Mouse (Mus musculus) lung, postnatal 4 days (tissue): ENCODE data around the gene Smg9.

Experiments
- DNase-seq, 2 experiments: peaks; one replicate each; pipeline ENCODE4 v3.0.0; 2021

Smg9 gene

DNA sequence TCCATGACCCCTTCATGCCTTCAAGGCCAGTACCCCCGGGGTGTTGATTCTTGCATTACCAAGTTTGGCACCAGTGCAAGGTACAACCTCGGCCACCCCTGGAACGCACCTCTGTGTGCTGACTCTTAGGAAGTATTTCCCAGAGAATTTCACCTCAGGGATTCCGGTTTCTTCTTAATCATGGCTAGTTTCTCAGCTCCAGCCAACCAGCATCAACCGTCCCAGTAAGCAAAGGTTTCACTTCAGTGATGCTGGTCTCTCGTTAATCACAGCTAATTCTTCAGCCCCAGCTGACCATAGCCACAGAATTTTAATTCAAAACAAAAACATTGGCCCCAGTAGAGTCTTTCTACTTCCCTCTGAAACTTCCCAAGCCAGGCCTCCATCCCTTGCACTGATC, 10.7 kb downstream of the Smg9 start:
- DNase-seq: no peak

DNA sequence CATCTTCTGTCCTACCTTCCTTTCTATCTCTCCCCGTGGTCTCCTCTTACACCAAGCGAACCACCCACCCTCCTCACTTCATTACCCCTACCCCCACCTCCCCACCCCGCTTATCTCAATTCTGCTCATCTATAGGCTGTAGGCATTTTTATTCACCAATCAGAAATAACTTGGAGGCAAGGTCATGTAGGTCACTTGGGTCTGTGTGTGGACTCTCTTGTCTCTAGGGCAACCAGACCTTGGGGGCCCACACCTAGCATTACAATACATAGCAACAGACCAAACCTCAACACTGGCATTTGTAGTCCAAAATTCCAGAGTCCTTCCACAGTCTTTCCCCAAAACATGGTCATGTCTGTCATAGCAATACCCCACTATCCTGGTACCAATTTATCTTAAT, 11.4 kb downstream of the Smg9 start:
- DNase-seq: no peak

DNA sequence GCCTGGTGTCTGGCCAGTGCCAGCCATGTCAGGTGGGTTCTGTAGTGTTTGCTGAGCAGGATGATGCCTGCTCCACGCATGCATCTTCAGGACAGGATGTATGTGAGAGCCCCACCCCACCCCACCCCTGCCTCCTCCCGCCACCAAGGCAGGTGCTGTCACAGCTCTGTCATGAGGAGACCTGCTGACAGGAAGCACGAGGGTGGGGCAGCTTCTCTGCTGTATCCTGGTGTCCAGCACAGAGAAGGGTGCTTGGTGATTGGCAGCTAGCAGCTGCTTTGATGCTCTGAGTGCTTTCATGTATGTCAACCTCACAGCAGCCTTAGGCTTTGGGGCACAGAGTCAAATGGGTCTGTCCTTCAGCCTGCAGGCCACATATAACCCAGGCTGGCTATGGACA, 14.2 kb downstream of the Smg9 start:
- no peak for DNase-seq

GRCm38 (mm10) chr7:24415261-24415660, 15.8 kb downstream of the Smg9 start:
- no peak for DNase-seq

- DNase-seq: no peak
These were observed 20.2 kb downstream of the Smg9 start for GRCm38 (mm10) chr7:24419579-24419978.

GRCm38 (mm10) chr7:24421648-24422047, 22.2 kb downstream of the Smg9 start:
- DNase-seq: no peak

GRCm38 (mm10) chr7:24422251-24422650, 22.8 kb downstream of the Smg9 start:
- DNase-seq: no peak

- DNase-seq: no peak
These were observed 23.8 kb downstream of the Smg9 start for GRCm38 (mm10) chr7:24423107-24423763.

GRCm38 (mm10) chr7:24423956-24424732, 24.7 kb downstream of the Smg9 start:
- DNase-seq: peak in 1 of 2 experiments; percentile 49

DNA sequence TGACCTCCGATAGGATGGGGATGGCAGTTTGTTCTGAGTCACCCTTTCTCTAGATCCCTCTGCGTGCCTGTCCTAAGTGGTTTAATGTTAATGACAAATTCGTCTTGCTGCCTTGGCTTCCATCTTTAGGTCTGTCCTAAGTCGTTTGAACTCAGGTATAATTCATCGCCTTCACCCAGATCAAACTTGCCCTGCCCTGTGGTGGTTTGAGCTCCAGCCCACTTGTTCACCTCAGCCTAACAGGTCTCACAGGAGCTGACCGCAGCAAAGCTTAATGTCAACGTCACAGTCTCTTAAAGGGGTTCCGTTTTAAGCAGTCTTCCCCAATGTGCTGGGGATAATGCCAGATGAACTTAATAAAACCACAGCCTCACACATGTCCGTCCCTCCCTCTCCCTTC, 26.5 kb downstream of the Smg9 start:
- no peak for DNase-seq

DNA sequence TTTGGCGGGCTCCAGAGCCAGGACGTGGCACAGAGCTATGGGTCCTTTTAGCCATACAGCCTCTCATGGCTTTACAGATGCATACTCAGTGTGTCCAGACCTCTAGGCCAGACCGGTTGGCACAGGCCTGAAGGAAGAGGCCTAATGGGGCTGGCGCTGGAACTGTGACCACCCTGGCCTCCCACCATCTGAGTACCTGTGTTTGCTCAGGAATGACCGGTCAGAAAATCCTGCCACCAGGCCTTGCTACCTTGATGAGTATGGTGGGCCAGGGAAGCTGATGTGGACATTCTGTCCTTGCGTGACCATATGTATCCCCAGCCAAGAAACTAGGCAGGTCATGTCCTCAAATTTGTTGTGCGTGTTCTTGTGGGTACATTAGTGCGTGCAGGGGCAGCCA, 27.7 kb downstream of the Smg9 start:
- no peak for DNase-seq

DNA sequence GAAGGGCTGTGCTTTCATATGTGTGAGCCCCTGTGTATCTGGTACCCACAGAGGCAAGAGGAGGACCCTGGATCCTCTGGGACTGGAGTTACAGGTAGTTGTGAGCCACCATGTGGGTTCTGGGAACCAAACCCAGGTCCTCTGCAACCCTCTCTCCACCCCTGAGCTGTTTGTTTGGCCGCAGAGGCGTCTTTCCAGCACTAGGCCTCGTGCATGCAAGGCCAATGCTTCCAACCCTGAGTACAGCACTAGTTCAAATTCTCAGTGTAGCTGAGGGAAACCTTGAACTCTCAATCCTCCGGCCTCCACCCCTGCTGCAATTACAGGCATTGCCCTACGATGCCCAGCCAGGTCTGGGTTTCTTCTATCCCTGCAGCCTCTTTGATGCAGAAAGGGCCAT, 29.3 kb downstream of the Smg9 start:
- DNase-seq: no peak

GRCm38 (mm10) chr7:24429413-24430112, 30.1 kb downstream of the Smg9 start:
- no peak for DNase-seq

- no peak for DNase-seq
These were observed 31.3 kb downstream of the Smg9 start for GRCm38 (mm10) chr7:24430551-24431345.

GRCm38 (mm10) chr7:24431713-24432112, 32.3 kb downstream of the Smg9 start:
- peak in 1 of 2 experiments; percentile 38 for DNase-seq

DNA sequence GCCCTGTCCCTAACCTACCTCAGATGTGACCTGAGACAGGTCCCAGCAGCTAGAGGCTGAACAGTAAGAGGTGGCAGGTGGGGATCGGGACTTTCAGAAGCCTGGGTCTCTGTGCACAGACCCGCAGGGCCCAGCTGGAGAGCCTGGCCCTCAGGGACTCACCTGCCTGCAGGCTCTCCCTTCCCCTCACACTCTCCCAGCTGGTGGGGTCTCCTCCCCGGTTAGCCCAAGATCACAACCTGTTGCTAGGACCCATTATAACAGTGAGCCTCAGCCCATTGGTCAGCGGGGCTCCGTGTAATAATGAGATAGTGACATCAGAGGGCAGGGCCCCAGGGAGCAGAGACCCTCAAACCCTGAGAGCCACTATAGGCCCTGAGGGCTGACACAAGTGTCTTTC, 35.9 kb downstream of the Smg9 start:
- DNase-seq: no peak

- peak; percentile 26 to 55 for DNase-seq
These were observed 38.6 kb downstream of the Smg9 start for GRCm38 (mm10) chr7:24437981-24438380.

GRCm38 (mm10) chr7:24439191-24439590, 39.8 kb downstream of the Smg9 start:
- no peak for DNase-seq

DNA sequence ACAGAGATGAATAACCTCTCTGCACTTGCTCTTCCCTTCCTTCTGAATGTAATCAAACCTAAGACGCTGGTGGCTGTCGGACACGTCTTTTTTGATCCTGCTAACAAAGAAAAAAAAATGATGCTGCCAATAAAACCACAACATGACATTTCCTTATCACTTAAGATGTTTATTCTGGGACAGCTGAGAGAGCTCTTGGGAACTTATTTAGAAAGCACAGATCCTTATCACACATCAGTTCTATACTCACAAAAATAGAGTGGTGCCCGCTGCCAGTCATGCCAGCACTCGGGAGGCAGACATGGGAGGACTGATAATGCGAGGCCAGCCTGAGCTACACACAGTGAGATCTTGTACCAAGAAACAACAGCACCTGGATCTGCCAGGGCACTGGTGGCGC, 40.5 kb downstream of the Smg9 start:
- no peak for DNase-seq

DNA sequence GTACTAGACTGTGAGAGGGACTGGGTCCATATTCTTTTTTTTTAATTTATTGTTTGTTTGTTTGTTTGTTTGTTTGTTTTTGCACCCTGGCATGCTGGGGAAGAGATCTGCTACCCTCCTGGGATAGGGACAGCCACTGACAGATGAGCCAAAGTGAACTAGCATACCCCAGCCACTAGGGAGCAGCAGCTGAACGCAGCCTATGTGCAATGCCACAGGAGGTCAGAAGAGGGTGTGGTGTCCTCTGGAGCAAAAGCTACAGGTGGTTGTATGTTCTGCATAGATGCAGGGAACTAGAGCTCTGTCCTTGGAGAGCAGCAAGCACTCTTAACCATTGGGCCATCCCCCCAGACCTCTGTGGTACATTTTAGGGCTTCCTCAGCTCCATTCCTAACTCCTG, 42.4 kb downstream of the Smg9 start:
- peak; percentile 75 to 87 for DNase-seq

DNA sequence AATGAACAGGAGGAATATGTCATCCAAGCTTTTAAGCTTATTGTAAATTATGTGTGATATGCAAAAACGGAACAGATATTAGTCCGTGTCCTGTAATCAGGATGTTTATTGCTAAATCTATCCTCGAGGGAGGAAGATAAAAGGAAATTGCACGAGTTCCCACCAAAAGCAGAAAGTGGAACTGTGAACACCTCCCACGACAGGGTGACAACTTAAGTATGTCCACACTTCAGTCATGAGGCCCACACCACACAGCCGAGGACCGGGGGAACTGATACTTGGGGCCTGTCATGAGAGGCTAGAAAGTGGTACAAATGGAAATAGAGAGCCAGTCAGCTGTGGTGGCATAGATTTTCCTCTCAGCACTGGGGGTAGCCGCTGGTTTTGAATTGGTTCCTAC, 42.9 kb downstream of the Smg9 start:
- DNase-seq: peak; percentile 49 to 53

DNA sequence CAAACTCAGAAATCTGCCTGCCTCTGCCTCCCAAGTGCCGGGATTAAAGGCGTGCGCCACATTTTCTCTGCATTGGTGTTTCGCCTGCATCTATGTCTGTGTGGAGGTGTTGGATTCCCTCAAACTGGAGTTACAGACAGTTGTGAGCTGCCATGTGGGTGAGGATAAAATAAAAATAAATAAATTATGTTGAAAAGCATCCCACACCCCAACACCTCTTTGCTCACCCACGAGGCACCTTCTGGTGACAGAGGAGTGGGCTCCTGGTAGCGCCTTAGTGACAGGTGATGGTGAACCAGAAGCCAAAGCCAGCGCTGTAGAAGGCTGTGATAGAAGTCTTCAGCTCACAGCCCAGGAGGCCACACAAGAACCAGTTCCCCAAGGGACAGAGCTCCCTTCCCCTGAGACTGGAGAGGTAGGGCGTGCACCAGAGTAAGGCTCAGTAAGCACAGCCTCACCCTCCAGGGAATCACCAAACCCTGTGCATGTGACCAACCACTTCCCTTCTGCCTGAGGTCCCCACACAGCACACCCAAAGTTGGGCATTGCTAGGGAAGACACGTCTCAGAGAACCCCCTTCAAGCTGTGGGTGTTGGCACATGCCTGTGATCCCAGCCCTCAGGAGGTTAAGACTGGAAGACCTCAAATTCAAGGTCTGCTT, 46.0 kb downstream of the Smg9 start:
- DNase-seq: peak; percentile 60 to 65
